ENCODE assay signal across 9 mouse cellular contexts in genomic region chr4:119430678-119431077, GRCm38 (mm10). TPM values are rescaled to one million over a fixed set of nuclear protein-coding genes. Genes with fewer than 3 reads are reported as not detected.
DNase-seq lines count a peak whose midpoint lies in the region; ATAC-seq and TF ChIP-seq lines count a peak whose summit lies in the region.
"Had no signal": no experiment of that assay in that cellular context is flagged by ENCODE, and none has a peak within 500 bp of the region (broad histone marks: within the 10 kb centered on the region; RNA-seq: fewer than 3 reads in every experiment).

No protein-coding gene starts in this region.

- peak; percentile 45 for DNase-seq in layer of hippocampus, adult 11-12 months (ENCODE audit: low spot score)
- no peak for DNase-seq in layer of hippocampus, adult 9-11 months
- DNase-seq in MEL (ENCODE audit: low read depth, low spot score), result peak; percentile 23
- peak; percentile 78 for DNase-seq in cerebellum, adult 9-11 months
- DNase-seq in left cerebral cortex, postnatal 4 days, result peak; percentile 44
- peak; percentile 17 to 45 for DNase-seq in urinary bladder, postnatal 36 days (ENCODE audit: low spot score in 2 of 2)

- peaks cover 8% of the 10 kb centered on the region in 2 experiments for H3K27me3 ChIP-seq in MEL (ENCODE audit: control insufficient read depth in 1 of 2, insufficient read depth in 2 of 2, low read length in 2 of 2)
- H3K27me3 ChIP-seq in heart, embryonic 16.5 days (ENCODE audit: control insufficient read depth, insufficient read depth, low read length), result no peaks in the 10 kb centered on the region
- H3K27me3 ChIP-seq: limb, embryonic 13.5 days had no signal

- no peaks in the 10 kb centered on the region for H3K4me1 ChIP-seq in MEL (ENCODE audit: control insufficient read depth in 1 of 2, insufficient read depth in 2 of 2, low read length in 2 of 2)
- no peaks in the 10 kb centered on the region for H3K4me1 ChIP-seq in heart, embryonic 16.5 days (ENCODE audit: control insufficient read depth, insufficient read depth, low read length)
- H3K4me1 ChIP-seq: limb, embryonic 13.5 days had no signal

- no peaks in the 10 kb centered on the region for H3K36me3 ChIP-seq in MEL (ENCODE audit: control insufficient read depth in 1 of 2, insufficient read depth in 2 of 2, low read length in 2 of 2)
- no peaks in the 10 kb centered on the region for H3K36me3 ChIP-seq in heart, embryonic 16.5 days (ENCODE audit: control insufficient read depth, insufficient read depth)
- H3K36me3 ChIP-seq: limb, embryonic 13.5 days had no signal

- H3K9ac ChIP-seq in MEL (ENCODE audit: control insufficient read depth, low read depth, low read length, poor library complexity, severe bottlenecking), result no peak overlapping the region
- H3K9ac ChIP-seq in heart, embryonic 16.5 days (ENCODE audit: low read length), result no peak overlapping the region
- H3K9ac ChIP-seq: limb, embryonic 13.5 days had no signal

- 19% methylated on average over 5 of the region's 5 CpGs for WGBS in heart, embryonic 16.5 days

- no peak for TF ChIP-seq POLR2A in MEL (IDR thresholded peaks at IDR 0.05; ENCODE audit: control insufficient read depth in 1 of 2, insufficient read depth in 1 of 2, low read depth in 1 of 2, low read length in 2 of 2, poor library complexity in 1 of 2)

- TF ChIP-seq RAD21 in MEL (IDR thresholded peaks at IDR 0.05; ENCODE audit: low read depth, low read length), result peak; percentile 30

- TF ChIP-seq EP300 in MEL (IDR thresholded peaks at IDR 0.05; ENCODE audit: low read depth in 1 of 2, low read length in 2 of 2), result no peak

- H3K9me3 ChIP-seq in MEL (replicated peaks; ENCODE audit: insufficient read depth, low read length), result no peaks in the 10 kb centered on the region
- H3K9me3 ChIP-seq in heart, embryonic 16.5 days (replicated peaks; ENCODE audit: control insufficient read depth, low read length), result no peaks in the 10 kb centered on the region

- H3K4me2 ChIP-seq in heart, embryonic 16.5 days (ENCODE audit: low read depth, low read length), result peak overlapping the region; percentile 22; the same call in 1 of the 2 replicates
- H3K4me2 ChIP-seq: limb, embryonic 13.5 days had no signal

- H3K4me3 ChIP-seq in MEL (ENCODE audit: control insufficient read depth in 1 of 2, insufficient read depth in 1 of 2, low read depth in 2 of 2, low read length in 2 of 2), result no peak overlapping the region
- H3K4me3 ChIP-seq in heart, embryonic 16.5 days (ENCODE audit: low read length), result no peak overlapping the region
- H3K4me3 ChIP-seq: limb, embryonic 13.5 days had no signal

- no peaks in the 10 kb centered on the region for H3K79me2 ChIP-seq in MEL (ENCODE audit: control insufficient read depth, insufficient read depth, low read length, poor library complexity)

- no peak for ATAC-seq in heart, embryonic 16.5 days (replicated peaks; ENCODE audit: extremely low read depth, insufficient read depth, low FRiP score)
- ATAC-seq in neutrophil, adult 5-6 weeks (ENCODE audit: extremely low read depth, insufficient number of reproducible peaks, low FRiP score, poor library complexity, severe bottlenecking), result peak; percentile 56; the same call in 1 of the 2 replicates

- intact Hi-C loops in left cerebral cortex, postnatal 4 days (cut with DNase I), result no loop called here

- H3K27ac ChIP-seq in MEL (ENCODE audit: control insufficient read depth, low read depth, low read length), result no peak overlapping the region
- H3K27ac ChIP-seq in heart, embryonic 16.5 days (ENCODE audit: low read length), result no peak overlapping the region
- H3K27ac ChIP-seq: limb, embryonic 13.5 days had no signal

- peak; percentile 30 to 62 (median 55) for TF ChIP-seq CTCF in MEL (IDR thresholded peaks at IDR 0.05 in 2 of 3, conservative IDR thresholded peaks at IDR 0.05 in 1 of 3; ENCODE audit: control insufficient read depth in 1 of 3, insufficient read depth in 1 of 3, low read depth in 2 of 3, low read length in 3 of 3, poor library complexity in 1 of 3, severe bottlenecking in 1 of 3)

TF ChIP-seq in MEL, 35 proteins besides CTCF, POLR2A, EP300 and RAD21:
- TF ChIP-seq ZC3H11A (IDR thresholded peaks at IDR 0.05; ENCODE audit: low read depth, low read length), result peak; percentile 31; the same call in 1 of the 2 replicates
- peak; percentile 56 for TF ChIP-seq SMC3 (IDR thresholded peaks at IDR 0.05; ENCODE audit: low read depth, low read length)
- TF ChIP-seq ELF1 (IDR thresholded peaks at IDR 0.05; ENCODE audit: low read depth, low read length), result no peak
- no peak for TF ChIP-seq TBP (IDR thresholded peaks at IDR 0.05; ENCODE audit: low read depth, low read length)
TF ChIP-seq in MEL: peak in this region for 2.

RNA-seq across cellular contexts. Expression of gene Zmynd12, which starts 8.1 kb away (rescaled TPM):
- not detected in 2 replicates for total RNA-seq in MEL (2012; rRNA removed)
- polyA plus RNA-seq in MEL (2012; ENCODE audit: insufficient read depth in 1 of 2, insufficient read length in 2 of 2, low read depth in 1 of 2, low replicate concordance in 2 of 2, missing spikeins in 1 of 2), result under 1 TPM in 1 of 2 experiments, not detected in 1; 0.04 TPM
- polyA plus RNA-seq in heart, embryonic 16.5 days (2015; fragmentation: Nextera tagmentation; extraction: Ambion mirVana), result 0.28 and 0.42 TPM in 2 replicates
- under 1 TPM; 0.26 to 0.40 TPM for total RNA-seq in left cerebral cortex, postnatal 4 days (2021)
- 0.25 TPM in 1 of 2 replicates, not detected in the other for total RNA-seq in neutrophil, adult 5-6 weeks (2017)

RNA-seq across cellular contexts. Expression of gene Ppcs, which starts 8.5 kb away (rescaled TPM):
- total RNA-seq in MEL (2012; rRNA removed), result 7.6 and 8.4 TPM in 2 replicates
- polyA plus RNA-seq in MEL (2012; ENCODE audit: insufficient read depth in 1 of 2, insufficient read length in 2 of 2, low read depth in 1 of 2, low replicate concordance in 2 of 2, missing spikeins in 1 of 2), result 1 to 10 TPM in 1 of 2 experiments, not detected in 1; 7.4 TPM
- polyA plus RNA-seq in heart, embryonic 16.5 days (2015; fragmentation: Nextera tagmentation; extraction: Ambion mirVana), result 30.3 and 32.6 TPM in 2 replicates
- 1 to 10 TPM; 5.0 to 5.8 TPM for total RNA-seq in left cerebral cortex, postnatal 4 days (2021)
- 13.9 and 14.1 TPM in 2 replicates for total RNA-seq in neutrophil, adult 5-6 weeks (2017)

RNA-seq across cellular contexts. Expression of gene Ccdc30, which starts 15.4 kb away (rescaled TPM):
- not detected in 2 replicates for total RNA-seq in MEL (2012; rRNA removed)
- polyA plus RNA-seq in MEL (2012; ENCODE audit: insufficient read depth in 1 of 2, insufficient read length in 2 of 2, low read depth in 1 of 2, low replicate concordance in 2 of 2, missing spikeins in 1 of 2), result not detected
- polyA plus RNA-seq in heart, embryonic 16.5 days (2015; fragmentation: Nextera tagmentation; extraction: Ambion mirVana), result 3.8 and 4.0 TPM in 2 replicates
- 10 to 100 TPM; 20.5 to 21.3 TPM for total RNA-seq in left cerebral cortex, postnatal 4 days (2021)
- total RNA-seq in neutrophil, adult 5-6 weeks (2017), result 0.93 and 2.5 TPM in 2 replicates
